Mouse (Mus musculus) neural tube, embryonic 11.5 days (tissue): ENCODE results near the gene Gm42906. TPM values are rescaled to one million over a fixed set of nuclear protein-coding genes. Genes with fewer than 3 reads are reported as not detected.

Source experiments
- ATAC-seq: fragments of 200-750 bp; cut with Nextera tagmentation; 2 replicates; pipeline ENCODE4 v1.8.0; 2017; ENCODE audit warnings: moderate number of reproducible peaks, mild to moderate bottlenecking, moderate TSS enrichment, moderate library complexity; ENCODE audit not compliant: insufficient read depth, low FRiP score, low TSS enrichment
- DNase-seq: peaks from one replicate; pipeline ENCODE4 v3.0.0-alpha.2; 2015; ENCODE audit warnings: low spot score
- H3K27ac ChIP-seq: fragments of 300-500 bp; sonication (generic); 2 replicates; pipeline ENCODE4 v1.5.1; 2014; ENCODE audit warnings: low read depth, mild to moderate bottlenecking, low read length
- H3K27me3 ChIP-seq: fragments of 300-500 bp; sonication (generic); 2 replicates; pipeline ENCODE4 v1.6.1; 2014; ENCODE audit warnings: mild to moderate bottlenecking, low read length, mixed read lengths; ENCODE audit not compliant: control insufficient read depth, insufficient read depth
- H3K36me3 ChIP-seq: fragments of 300-500 bp; sonication (generic); 2 replicates; pipeline ENCODE4 v1.6.1; 2014; ENCODE audit warnings: mild to moderate bottlenecking, low read length, moderate library complexity, mixed read lengths; ENCODE audit not compliant: control insufficient read depth, insufficient read depth
- H3K4me1 ChIP-seq: fragments of 300-500 bp; sonication (generic); 2 replicates; pipeline ENCODE4 v1.6.1; 2014; ENCODE audit warnings: low read length, mixed read lengths; ENCODE audit not compliant: control insufficient read depth, insufficient read depth
- H3K4me2 ChIP-seq: fragments of 300-500 bp; sonication (generic); 2 replicates; pipeline ENCODE4 v1.6.1; 2014; ENCODE audit warnings: low read depth, mild to moderate bottlenecking, moderate library complexity
- H3K4me3 ChIP-seq: fragments of 300-500 bp; sonication (generic); 2 replicates; pipeline ENCODE4 v1.5.1; 2014; ENCODE audit warnings: low read depth, low read length
- H3K9ac ChIP-seq: fragments of 300-500 bp; sonication (generic); 2 replicates; pipeline ENCODE4 v1.6.1; 2014; ENCODE audit warnings: mild to moderate bottlenecking, low read length
- H3K9me3 ChIP-seq: fragments of 300-500 bp; sonication (generic); 2 replicates; pipeline ENCODE4 v1.6.1; 2016; ENCODE audit warnings: low read length; ENCODE audit not compliant: control insufficient read depth
- WGBS: fragments of 180-500 bp; shearing (Covaris S2); extraction: QIAGEN DNeasy Blood & Tissue Kit; methylation state at CpG from one replicate; pipeline ENCODE4 v1.1.7; 2014; 5-methylcytosine and 5-hydroxymethylcytosine counted together
- polyA plus RNA-seq: library from polyadenylated mRNA; unstranded; fragments of >200 nt; fragmentation: Nextera tagmentation; extraction: Ambion mirVana; gene quantifications from 2 replicates; pipeline ENCODE4 v1.2.1, GENCODE M21; 2014

The Gm42906 gene
- polyA plus RNA-seq, 1 experiment from 2014 or later: not detected

DNA sequence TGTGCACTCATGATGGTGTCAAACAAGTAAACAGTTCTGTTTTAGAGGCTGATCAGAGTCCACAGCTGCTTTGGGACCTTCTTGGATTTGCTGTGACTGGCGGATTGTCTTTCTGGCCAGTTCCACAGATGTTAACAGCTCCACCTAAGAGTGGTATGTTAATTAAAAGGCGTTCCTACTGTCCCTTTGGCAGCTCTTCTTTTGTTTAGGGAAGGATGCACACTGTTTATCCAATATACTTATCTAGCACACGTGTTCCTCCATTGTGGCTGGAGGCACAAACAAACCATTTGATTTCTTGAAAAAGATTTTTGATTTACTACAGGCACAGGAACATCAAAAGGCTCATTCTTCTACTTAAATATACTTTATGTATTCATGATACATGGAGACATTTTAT lies 351.0 kb downstream of the Gm42906 start:
- no peak for DNase-seq
- ATAC-seq: no peak

GRCm38 (mm10) chr5:151074282-151074681 lies 353.7 kb downstream of the Gm42906 start:
- H3K4me2 ChIP-seq: no peak overlapping the region
- ATAC-seq (no peak), DNase-seq (no peak)
- H3K27me3 ChIP-seq: no peaks in the 10 kb centered on the region
- no peaks in the 10 kb centered on the region for H3K4me1 ChIP-seq
- H3K4me3 ChIP-seq: no peak overlapping the region
- no peak overlapping the region for H3K9ac ChIP-seq
- 81% methylated on average over 4 of the region's 4 CpGs for WGBS
- H3K9me3 ChIP-seq: no peaks in the 10 kb centered on the region
- H3K27ac ChIP-seq: no peak overlapping the region
- H3K36me3 ChIP-seq: no peaks in the 10 kb centered on the region

More for the DNA sequence above, 351.0 kb downstream of the Gm42906 start:
- Histone ChIP-seq H3K36me3 (no peaks in the 10 kb centered on the region), H3K9ac (no peak overlapping the region), H3K4me3 (no peak overlapping the region), H3K4me2 (no peak overlapping the region), H3K27me3 (no peaks in the 10 kb centered on the region), H3K4me1 (no peaks in the 10 kb centered on the region), H3K9me3 (no peaks in the 10 kb centered on the region), H3K27ac (no peak overlapping the region)
- WGBS: 78% methylated on average over 3 of the region's 3 CpGs

DNA sequence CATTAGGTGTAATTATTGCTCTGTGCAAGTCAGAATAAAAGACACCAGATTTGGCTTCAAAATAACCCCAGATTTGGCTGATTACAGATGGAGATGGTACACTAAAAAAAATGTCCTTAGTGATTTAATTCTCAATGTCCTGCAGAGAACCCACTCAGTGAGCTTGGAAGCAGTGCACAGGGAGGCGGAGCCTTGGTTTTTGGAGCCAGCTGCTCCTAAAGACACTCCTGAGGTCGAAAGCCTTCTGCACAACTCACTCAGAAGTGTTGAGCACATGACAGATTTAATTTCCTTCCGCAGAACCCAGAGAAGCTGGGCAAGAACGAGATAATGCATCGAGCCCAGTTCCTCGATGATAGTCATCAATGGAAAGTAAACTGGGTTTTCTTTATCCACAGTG lies 356.5 kb downstream of the Gm42906 start:
- H3K9me3 ChIP-seq: no peaks in the 10 kb centered on the region
- no peak overlapping the region for H3K4me2 ChIP-seq
- H3K4me1 ChIP-seq: no peaks in the 10 kb centered on the region
- no peaks in the 10 kb centered on the region for H3K36me3 ChIP-seq
- DNase-seq (no peak), ATAC-seq (no peak)
- H3K4me3 ChIP-seq: no peak overlapping the region
- no peak overlapping the region for H3K27ac ChIP-seq
- 80% methylated on average over 6 of the region's 6 CpGs for WGBS
- no peak overlapping the region for H3K9ac ChIP-seq
- H3K27me3 ChIP-seq: no peaks in the 10 kb centered on the region

- no peaks in the 10 kb centered on the region for H3K36me3 ChIP-seq
- H3K27me3 ChIP-seq: no peaks in the 10 kb centered on the region
- H3K4me3 ChIP-seq: no peak overlapping the region
- no peak overlapping the region for H3K9ac ChIP-seq
- H3K4me1 ChIP-seq: no peaks in the 10 kb centered on the region
- ATAC-seq: no peak
- no peaks in the 10 kb centered on the region for H3K9me3 ChIP-seq
- DNase-seq: no peak
- no peak overlapping the region for H3K27ac ChIP-seq
- 57% methylated on average over 6 of the region's 6 CpGs for WGBS
- H3K4me2 ChIP-seq: no peak overlapping the region
Measured at GRCm38 (mm10) chr5:151070896-151071295, 357.1 kb downstream of the Gm42906 start.

DNA sequence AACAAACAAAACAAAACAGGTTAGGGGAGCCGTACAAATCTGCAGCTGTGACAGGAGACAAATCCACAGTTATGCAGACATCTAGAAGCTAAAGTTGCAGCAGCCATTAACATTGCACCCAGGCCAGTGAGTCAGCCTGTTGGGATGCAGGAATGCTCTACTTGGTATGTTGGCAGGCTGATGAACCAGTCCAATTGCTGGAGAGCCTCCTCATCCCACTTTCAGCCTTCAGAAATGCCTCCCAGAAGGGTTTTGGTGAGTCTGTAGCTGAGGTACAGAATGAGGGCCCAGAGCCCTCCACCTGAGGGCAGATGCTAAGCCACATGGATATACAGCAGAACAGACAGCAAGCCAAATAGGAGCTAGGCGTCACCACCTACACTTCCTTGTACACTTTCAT lies 358.4 kb downstream of the Gm42906 start:
- H3K27me3 ChIP-seq: no peaks in the 10 kb centered on the region
- DNase-seq (no peak), ATAC-seq (no peak)
- no peaks in the 10 kb centered on the region for H3K36me3 ChIP-seq
- H3K4me2 ChIP-seq: no peak overlapping the region
- H3K27ac ChIP-seq: no peak overlapping the region
- no peaks in the 10 kb centered on the region for H3K4me1 ChIP-seq
- H3K9me3 ChIP-seq: no peaks in the 10 kb centered on the region
- no peak overlapping the region for H3K9ac ChIP-seq
- 96% methylated on average over 2 of the region's 2 CpGs for WGBS
- H3K4me3 ChIP-seq: no peak overlapping the region

GRCm38 (mm10) chr5:151066016-151066415 lies 361.9 kb downstream of the Gm42906 start:
- DNase-seq: no peak
- H3K4me1 ChIP-seq: no peaks in the 10 kb centered on the region
- no peak overlapping the region for H3K4me3 ChIP-seq
- ATAC-seq: no peak
- WGBS: 93% methylated on average over 5 of the region's 5 CpGs
- no peak overlapping the region for H3K9ac ChIP-seq
- no peaks in the 10 kb centered on the region for H3K27me3 ChIP-seq
- no peak overlapping the region for H3K27ac ChIP-seq
- no peaks in the 10 kb centered on the region for H3K9me3 ChIP-seq
- no peak overlapping the region for H3K4me2 ChIP-seq
- peaks cover 8% of the 10 kb centered on the region for H3K36me3 ChIP-seq

DNA sequence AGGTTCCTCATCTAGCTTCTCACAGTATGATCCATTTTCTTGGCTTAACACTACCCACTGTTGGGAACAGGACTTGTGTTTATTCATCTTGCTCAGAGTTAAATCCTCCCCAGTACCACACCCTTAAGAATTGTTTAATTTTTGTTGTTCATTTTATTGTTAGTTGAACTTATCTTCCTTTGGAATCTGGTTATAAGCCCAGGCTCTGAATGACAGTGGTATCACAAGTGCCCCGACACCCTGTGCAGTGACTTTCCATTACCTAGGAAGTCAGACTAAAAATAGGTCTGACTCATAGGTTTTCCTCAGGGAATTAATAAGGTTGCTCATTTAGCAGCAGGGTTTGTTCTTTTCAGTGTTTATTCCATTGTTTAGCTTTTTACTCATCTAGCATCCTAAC lies 362.7 kb downstream of the Gm42906 start:
- Histone ChIP-seq H3K27ac (no peak overlapping the region), H3K4me2 (no peak overlapping the region), H3K9me3 (no peaks in the 10 kb centered on the region), H3K36me3 (peaks cover 8% of the 10 kb centered on the region), H3K4me3 (no peak overlapping the region), H3K27me3 (no peaks in the 10 kb centered on the region), H3K9ac (no peak overlapping the region), H3K4me1 (0 out of 2 replicates have a peak, but pooled peaks cover 1% of the 10 kb centered on the region)
- ATAC-seq (no peak), DNase-seq (no peak)
- 92% methylated on average over 1 of the region's 1 CpGs for WGBS

DNA sequence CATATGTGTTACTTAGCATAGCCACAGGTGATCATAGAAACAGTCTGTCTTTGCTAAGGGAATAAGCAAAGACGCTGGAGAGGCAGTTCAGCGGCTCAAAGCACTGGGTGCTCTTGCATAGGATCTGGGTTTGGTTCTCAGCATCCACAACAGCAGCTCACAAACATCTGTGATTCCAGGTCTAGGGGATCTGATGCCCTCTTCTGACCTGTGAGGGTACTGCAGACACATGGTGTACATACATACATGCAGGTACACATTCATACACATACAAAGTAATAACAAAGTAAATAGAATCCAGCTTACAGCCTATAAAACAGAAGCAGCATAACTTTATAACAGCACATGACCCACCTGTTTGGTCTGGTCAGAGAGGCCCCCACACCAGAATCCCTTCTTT lies 366.0 kb downstream of the Gm42906 start:
- Histone ChIP-seq H3K9me3 (no peaks in the 10 kb centered on the region), H3K4me2 (no peak overlapping the region), H3K9ac (no peak overlapping the region), H3K36me3 (peaks cover 8% of the 10 kb centered on the region), H3K4me1 (0 out of 2 replicates have a peak, but pooled peaks cover 3% of the 10 kb centered on the region), H3K4me3 (no peak overlapping the region), H3K27ac (no peak overlapping the region), H3K27me3 (no peaks in the 10 kb centered on the region)
- WGBS: 95% methylated on average over 2 of the region's 2 CpGs
- no peak for DNase-seq
- no peak for ATAC-seq

DNA sequence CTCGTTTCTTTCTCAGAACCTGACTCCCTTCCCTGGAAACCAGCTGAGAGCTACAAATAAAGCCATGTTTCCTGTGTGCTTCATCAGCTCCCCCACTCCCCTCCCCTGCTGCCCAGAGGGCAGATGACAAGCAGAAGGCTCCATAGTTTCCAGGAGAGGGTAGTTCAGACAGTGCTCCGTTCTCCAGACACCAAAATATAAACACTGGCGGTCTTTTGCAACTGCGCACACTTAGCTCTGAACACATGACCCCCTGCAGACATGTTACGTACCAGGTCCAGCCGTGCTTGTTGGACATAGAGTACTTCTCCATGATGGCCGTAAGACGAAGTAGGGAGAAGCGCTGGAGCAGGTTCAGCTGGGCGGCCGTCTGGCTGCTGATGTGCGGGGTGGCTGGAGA lies 367.5 kb downstream of the Gm42906 start:
- WGBS: 65% methylated on average over 12 of the region's 12 CpGs
- peak overlapping the region; percentile 20; the same call in 1 of the 2 replicates for H3K27ac ChIP-seq
- no peak overlapping the region for H3K4me2 ChIP-seq

More for the DNA sequence above, 367.5 kb downstream of the Gm42906 start:
- ATAC-seq (peak; percentile 26; the same call in 1 of the 2 replicates), DNase-seq (no peak)
- H3K9ac ChIP-seq: no peak overlapping the region
- no peaks in the 10 kb centered on the region for H3K9me3 ChIP-seq
- no peak overlapping the region for H3K4me3 ChIP-seq
- H3K4me1 ChIP-seq: peaks cover 5% of the 10 kb centered on the region; the same call in 1 of the 2 replicates
- no peaks in the 10 kb centered on the region for H3K27me3 ChIP-seq
- peaks cover 8% of the 10 kb centered on the region for H3K36me3 ChIP-seq
